Mouse (Mus musculus): ENCODE measurements around the gene Wrb. TPM values are rescaled to one million over a fixed set of nuclear protein-coding genes. Genes with fewer than 3 reads are reported as not detected.
"Not testable (repeated sequence)": the region's sequence is repeated elsewhere in the genome, so short reads cannot be mapped to it uniquely, and the experiment has no call there.

Gene Wrb
- polyA plus RNA-seq (2015; fragmentation: Nextera tagmentation; extraction: Ambion mirVana) = 9.0 TPM in 2 replicates

GRCm38 (mm10) chr16:96145110-96145800 lies at the start of gene Wrb:
TSS of gene Wrb (plus strand) at chr16:96145407.
- under 1% methylated on average over 68 of the region's 68 CpGs for WGBS (ENCODE audit: insufficient replicate concordance)
- peaks cover 8% of the 10 kb centered on the region for H3K4me1 ChIP-seq (ENCODE audit: control insufficient read depth, low read depth, low read length)
- no peaks in the 10 kb centered on the region for H3K27me3 ChIP-seq (ENCODE audit: control insufficient read depth, insufficient read depth, low read depth, low read length)
- H3K9ac ChIP-seq (ENCODE audit: low read depth, low read length) = peak within 1 kb of the TSS; percentile 71
- peak within 1 kb of the TSS; percentile 75 for H3K4me3 ChIP-seq (ENCODE audit: low read depth, low read length)
- no peaks in the 10 kb centered on the region for H3K36me3 ChIP-seq (ENCODE audit: control insufficient read depth, insufficient read depth)
- ATAC-seq (ENCODE audit: low read depth) = peak; percentile 96
- 0 out of 2 replicates have a peak within 1 kb of the TSS, but pooled peaks have one; percentile 29 for H3K27ac ChIP-seq (ENCODE audit: low read length)
- peak within 1 kb of the TSS; percentile 96 for H3K4me2 ChIP-seq (ENCODE audit: low read depth, low read length)
- no peaks in the 10 kb centered on the region for H3K9me3 ChIP-seq (replicated peaks; ENCODE audit: control insufficient read depth, low read length)

GRCm38 (mm10) chr16:96095966-96096365 lies 49.2 kb upstream of the Wrb start:
- no peak for ATAC-seq (ENCODE audit: low read depth)
- Histone ChIP-seq H3K4me1 (ENCODE audit: control insufficient read depth, low read depth, low read length) (no peaks in the 10 kb centered on the region), H3K9ac (ENCODE audit: low read depth, low read length) (no peak overlapping the region), H3K4me3 (ENCODE audit: low read depth, low read length) (no peak overlapping the region), H3K9me3 (replicated peaks; ENCODE audit: control insufficient read depth, low read length) (no peaks in the 10 kb centered on the region), H3K27ac (ENCODE audit: low read length) (no peak overlapping the region), H3K4me2 (ENCODE audit: low read depth, low read length) (no peak overlapping the region), H3K27me3 (ENCODE audit: control insufficient read depth, insufficient read depth, low read depth, low read length) (no peaks in the 10 kb centered on the region), H3K36me3 (ENCODE audit: control insufficient read depth, insufficient read depth) (no peaks in the 10 kb centered on the region)
- WGBS (ENCODE audit: insufficient replicate concordance) = 65% methylated on average over 5 of the region's 5 CpGs

GRCm38 (mm10) chr16:96097811-96098210 lies 47.4 kb upstream of the Wrb start:
- not testable (repeated sequence) for H3K27me3 ChIP-seq (ENCODE audit: control insufficient read depth, insufficient read depth, low read depth, low read length); H3K4me1 ChIP-seq (ENCODE audit: control insufficient read depth, low read depth, low read length); H3K4me2 ChIP-seq (ENCODE audit: low read depth, low read length); H3K27ac ChIP-seq (ENCODE audit: low read length); H3K9me3 ChIP-seq (replicated peaks; ENCODE audit: control insufficient read depth, low read length); H3K36me3 ChIP-seq (ENCODE audit: control insufficient read depth, insufficient read depth); ATAC-seq (ENCODE audit: low read depth); H3K9ac ChIP-seq (ENCODE audit: low read depth, low read length); H3K4me3 ChIP-seq (ENCODE audit: low read depth, low read length)

- H3K4me2 ChIP-seq (ENCODE audit: low read depth, low read length) = no peak overlapping the region
- H3K27me3 ChIP-seq (ENCODE audit: control insufficient read depth, insufficient read depth, low read depth, low read length) = no peaks in the 10 kb centered on the region
- H3K9me3 ChIP-seq (replicated peaks; ENCODE audit: control insufficient read depth, low read length) = no peaks in the 10 kb centered on the region
- 23% methylated on average over 2 of the region's 2 CpGs for WGBS (ENCODE audit: insufficient replicate concordance)
- ATAC-seq (ENCODE audit: low read depth) = no peak
- no peak overlapping the region for H3K27ac ChIP-seq (ENCODE audit: low read length)
- H3K36me3 ChIP-seq (ENCODE audit: control insufficient read depth, insufficient read depth) = no peaks in the 10 kb centered on the region
- no peaks in the 10 kb centered on the region for H3K4me1 ChIP-seq (ENCODE audit: control insufficient read depth, low read depth, low read length)
- no peak overlapping the region for H3K9ac ChIP-seq (ENCODE audit: low read depth, low read length)
- H3K4me3 ChIP-seq (ENCODE audit: low read depth, low read length) = no peak overlapping the region
Observed at GRCm38 (mm10) chr16:96103036-96103435, 42.2 kb upstream of the Wrb start.

GRCm38 (mm10) chr16:96109673-96110072 lies 35.5 kb upstream of the Wrb start:
- ATAC-seq (ENCODE audit: low read depth) = no peak
- Histone ChIP-seq H3K36me3 (ENCODE audit: control insufficient read depth, insufficient read depth) (no peaks in the 10 kb centered on the region), H3K4me3 (ENCODE audit: low read depth, low read length) (no peak overlapping the region), H3K9ac (ENCODE audit: low read depth, low read length) (no peak overlapping the region), H3K9me3 (replicated peaks; ENCODE audit: control insufficient read depth, low read length) (no peaks in the 10 kb centered on the region), H3K4me1 (ENCODE audit: control insufficient read depth, low read depth, low read length) (no peaks in the 10 kb centered on the region), H3K4me2 (ENCODE audit: low read depth, low read length) (no peak overlapping the region), H3K27ac (ENCODE audit: low read length) (no peak overlapping the region), H3K27me3 (ENCODE audit: control insufficient read depth, insufficient read depth, low read depth, low read length) (no peaks in the 10 kb centered on the region)
- WGBS (ENCODE audit: insufficient replicate concordance) = 46% methylated on average over 4 of the region's 4 CpGs

- no peak for ATAC-seq (ENCODE audit: low read depth)
- no peaks in the 10 kb centered on the region for H3K36me3 ChIP-seq (ENCODE audit: control insufficient read depth, insufficient read depth)
- H3K4me3 ChIP-seq (ENCODE audit: low read depth, low read length) = no peak overlapping the region
- H3K27me3 ChIP-seq (ENCODE audit: control insufficient read depth, insufficient read depth, low read depth, low read length) = no peaks in the 10 kb centered on the region
- 63% methylated on average over 5 of the region's 5 CpGs for WGBS (ENCODE audit: insufficient replicate concordance)
- no peak overlapping the region for H3K27ac ChIP-seq (ENCODE audit: low read length)
- H3K9ac ChIP-seq (ENCODE audit: low read depth, low read length) = no peak overlapping the region
- no peaks in the 10 kb centered on the region for H3K4me1 ChIP-seq (ENCODE audit: control insufficient read depth, low read depth, low read length)
- no peak overlapping the region for H3K4me2 ChIP-seq (ENCODE audit: low read depth, low read length)
- no peaks in the 10 kb centered on the region for H3K9me3 ChIP-seq (replicated peaks; ENCODE audit: control insufficient read depth, low read length)
Observed at GRCm38 (mm10) chr16:96110655-96111345, 34.4 kb upstream of the Wrb start.

- Histone ChIP-seq H3K27ac (ENCODE audit: low read length) (no peak overlapping the region), H3K27me3 (ENCODE audit: control insufficient read depth, insufficient read depth, low read depth, low read length) (no peaks in the 10 kb centered on the region), H3K9me3 (replicated peaks; ENCODE audit: control insufficient read depth, low read length) (no peaks in the 10 kb centered on the region), H3K4me3 (ENCODE audit: low read depth, low read length) (no peak overlapping the region), H3K4me1 (ENCODE audit: control insufficient read depth, low read depth, low read length) (no peaks in the 10 kb centered on the region), H3K9ac (ENCODE audit: low read depth, low read length) (no peak overlapping the region), H3K36me3 (ENCODE audit: control insufficient read depth, insufficient read depth) (no peaks in the 10 kb centered on the region), H3K4me2 (ENCODE audit: low read depth, low read length) (no peak overlapping the region)
- ATAC-seq (ENCODE audit: low read depth) = no peak
- whole genome bisulfite sequencing (ENCODE audit: insufficient replicate concordance) = 29% methylated on average over 2 of the region's 2 CpGs
Observed at GRCm38 (mm10) chr16:96112769-96113168, 32.4 kb upstream of the Wrb start.

GRCm38 (mm10) chr16:96114729-96115128 lies 30.5 kb upstream of the Wrb start:
- no peaks in the 10 kb centered on the region for H3K9me3 ChIP-seq (replicated peaks; ENCODE audit: control insufficient read depth, low read length)
- no peak overlapping the region for H3K9ac ChIP-seq (ENCODE audit: low read depth, low read length)
- H3K27me3 ChIP-seq (ENCODE audit: control insufficient read depth, insufficient read depth, low read depth, low read length) = no peaks in the 10 kb centered on the region
- no peak overlapping the region for H3K4me3 ChIP-seq (ENCODE audit: low read depth, low read length)
- H3K27ac ChIP-seq (ENCODE audit: low read length) = no peak overlapping the region
- H3K36me3 ChIP-seq (ENCODE audit: control insufficient read depth, insufficient read depth) = no peaks in the 10 kb centered on the region
- H3K4me2 ChIP-seq (ENCODE audit: low read depth, low read length) = no peak overlapping the region
- ATAC-seq (ENCODE audit: low read depth) = no peak
- WGBS (ENCODE audit: insufficient replicate concordance) = 34% methylated on average over 4 of the region's 4 CpGs
- H3K4me1 ChIP-seq (ENCODE audit: control insufficient read depth, low read depth, low read length) = no peaks in the 10 kb centered on the region

GRCm38 (mm10) chr16:96120022-96120623 lies 25.1 kb upstream of the Wrb start:
- no peaks in the 10 kb centered on the region for H3K4me1 ChIP-seq (ENCODE audit: control insufficient read depth, low read depth, low read length)
- H3K4me2 ChIP-seq (ENCODE audit: low read depth, low read length) = no peak overlapping the region
- H3K9me3 ChIP-seq (replicated peaks; ENCODE audit: control insufficient read depth, low read length) = no peaks in the 10 kb centered on the region
- ATAC-seq (ENCODE audit: low read depth) = no peak
- no peak overlapping the region for H3K9ac ChIP-seq (ENCODE audit: low read depth, low read length)
- no peaks in the 10 kb centered on the region for H3K27me3 ChIP-seq (ENCODE audit: control insufficient read depth, insufficient read depth, low read depth, low read length)
- peaks cover 10% of the 10 kb centered on the region for H3K36me3 ChIP-seq (ENCODE audit: control insufficient read depth, insufficient read depth)
- H3K27ac ChIP-seq (ENCODE audit: low read length) = no peak overlapping the region
- WGBS (ENCODE audit: insufficient replicate concordance) = 45% methylated on average over 4 of the region's 4 CpGs
- H3K4me3 ChIP-seq (ENCODE audit: low read depth, low read length) = no peak overlapping the region

Data from liver, embryonic 16.5 days (tissue).